Mouse (Mus musculus) hindbrain, embryonic 11.5 days (tissue): ENCODE data around the gene Omt2a. TPM values are rescaled to one million over a fixed set of nuclear protein-coding genes. Genes with fewer than 3 reads are reported as not detected.

Experiments
- ATAC-seq: fragments of 200-750 bp; cut with Nextera tagmentation; 2 replicates; pipeline ENCODE4 v1.8.0; 2017; ENCODE audit warnings: mild to moderate bottlenecking, moderate TSS enrichment, moderate library complexity; ENCODE audit not compliant: low FRiP score
- DNase-seq: peaks from one replicate; pipeline ENCODE4 v3.0.0-alpha.2; 2015; ENCODE audit warnings: low spot score
- H3K27ac ChIP-seq: fragments of 300-500 bp; sonication (generic); 2 replicates; pipeline ENCODE4 v1.5.1; 2014; ENCODE audit warnings: mild to moderate bottlenecking, low read depth, low read length
- H3K27me3 ChIP-seq: fragments of 300-500 bp; sonication (generic); 2 replicates; pipeline ENCODE4 v1.6.1; 2014; ENCODE audit warnings: mild to moderate bottlenecking, low read length, moderate library complexity, mixed read lengths; ENCODE audit not compliant: control insufficient read depth, insufficient read depth
- H3K36me3 ChIP-seq: fragments of 300-500 bp; sonication (generic); 2 replicates; pipeline ENCODE4 v1.6.1; 2014; ENCODE audit warnings: mild to moderate bottlenecking, low read length, moderate library complexity, mixed read lengths; ENCODE audit not compliant: control insufficient read depth, insufficient read depth
- H3K4me1 ChIP-seq: fragments of 300-500 bp; sonication (generic); replicated peaks from 2 replicates; pipeline ENCODE4 v1.6.1; 2014; ENCODE audit warnings: low read length, mixed read lengths; ENCODE audit not compliant: control insufficient read depth, insufficient read depth
- H3K4me2 ChIP-seq: fragments of 300-500 bp; sonication (generic); replicated peaks from 2 replicates; pipeline ENCODE4 v1.6.1; 2014; ENCODE audit warnings: mild to moderate bottlenecking, low read depth, low read length
- H3K4me3 ChIP-seq: fragments of 300-500 bp; sonication (generic); 2 replicates; pipeline ENCODE4 v1.5.1; 2014; ENCODE audit warnings: low read depth, low read length
- H3K9ac ChIP-seq: fragments of 300-500 bp; sonication (generic); 2 replicates; pipeline ENCODE4 v1.6.1; 2014; ENCODE audit warnings: low read depth, low read length
- H3K9me3 ChIP-seq: fragments of 300-500 bp; sonication (generic); 2 replicates; pipeline ENCODE4 v1.6.1; 2016; ENCODE audit warnings: low read length; ENCODE audit not compliant: control insufficient read depth
- WGBS: fragments of 180-500 bp; shearing (Covaris S2); extraction: QIAGEN DNeasy Blood & Tissue Kit; methylation state at CpG from one replicate; pipeline ENCODE4 v1.1.7; 2014; 5-methylcytosine and 5-hydroxymethylcytosine counted together
- polyA plus RNA-seq: library from polyadenylated mRNA; unstranded; fragments of >200 nt; fragmentation: Nextera tagmentation; extraction: Ambion mirVana; gene quantifications from 2 replicates; pipeline ENCODE4 v1.2.1, GENCODE M21; 2014

Gene Omt2a
- not detected in 2 replicates for polyA plus RNA-seq

DNA sequence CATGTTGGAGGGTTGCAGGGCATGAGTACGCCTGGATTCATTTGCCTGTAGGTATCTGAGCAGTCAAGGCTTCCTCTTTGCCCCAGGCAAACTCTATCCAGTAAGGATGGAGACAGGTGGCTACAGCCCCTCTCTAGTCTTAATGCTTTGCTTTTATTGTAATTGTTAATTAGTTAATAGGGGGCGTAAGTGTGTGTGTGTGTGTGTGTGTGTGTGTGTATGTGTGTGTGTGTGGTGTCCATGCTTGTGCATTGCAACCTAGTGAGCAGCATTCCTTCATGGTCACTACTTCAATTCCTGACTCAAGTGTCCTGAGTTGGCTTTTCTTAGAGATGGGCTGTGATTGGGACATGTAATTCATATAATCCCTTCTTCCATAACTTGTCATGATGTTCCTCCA, at the start of gene Omt2a:
Gene Omt2a (minus strand): TSS at position 101 of the 400 bp plus-strand sequence.
- H3K9ac ChIP-seq: no peak within 1 kb of the TSS
- H3K4me3 ChIP-seq: no peak within 1 kb of the TSS
- no peaks in the 10 kb centered on the region for H3K9me3 ChIP-seq
- no peaks in the 10 kb centered on the region for H3K36me3 ChIP-seq
- ATAC-seq (no peak), DNase-seq (no peak)
- no peak within 1 kb of the TSS for H3K27ac ChIP-seq
- H3K4me2 ChIP-seq: no peak within 1 kb of the TSS
- 84% methylated on average over 2 of the region's 2 CpGs for WGBS
- H3K27me3 ChIP-seq: no peaks in the 10 kb centered on the region
- no peaks in the 10 kb centered on the region for H3K4me1 ChIP-seq

GRCm38 (mm10) chr9:78363374-78363773, 48.8 kb upstream of the Omt2a start:
- no peak overlapping the region for H3K4me3 ChIP-seq
- DNase-seq: no peak
- H3K36me3 ChIP-seq: no peaks in the 10 kb centered on the region
- H3K9ac ChIP-seq: no peak overlapping the region
- H3K27me3 ChIP-seq: no peaks in the 10 kb centered on the region; the same call in 1 of the 2 replicates
- H3K4me1 ChIP-seq: no peaks in the 10 kb centered on the region
- H3K27ac ChIP-seq: no peak overlapping the region
- no peak for ATAC-seq
- 72% methylated on average over 6 of the region's 6 CpGs for WGBS
- no peaks in the 10 kb centered on the region for H3K9me3 ChIP-seq
- H3K4me2 ChIP-seq: no peak overlapping the region

DNA sequence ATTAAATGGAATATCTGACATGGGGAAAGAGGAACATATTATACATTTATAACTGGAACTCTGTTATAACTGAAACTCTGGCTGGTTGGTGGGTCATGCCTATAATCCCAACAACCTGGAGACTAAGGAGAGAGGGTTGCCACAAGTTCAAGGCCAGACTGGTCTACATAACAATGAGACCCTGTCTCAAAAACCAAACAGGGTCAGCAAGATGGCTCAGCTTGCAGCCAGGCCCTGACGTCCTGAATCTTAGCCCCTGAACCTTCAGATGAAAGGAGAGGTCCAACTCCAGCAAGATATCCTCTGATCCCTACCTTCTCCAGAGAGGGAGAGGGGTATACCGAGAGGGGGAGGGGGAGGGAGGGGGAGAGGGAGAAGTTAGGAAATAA, 45.9 kb upstream of the Omt2a start:
- DNase-seq: no peak
- no peaks in the 10 kb centered on the region for H3K9me3 ChIP-seq
- H3K27ac ChIP-seq: no peak overlapping the region
- 33% methylated on average over 2 of the region's 2 CpGs for WGBS
- H3K36me3 ChIP-seq: no peaks in the 10 kb centered on the region
- no peak overlapping the region for H3K4me2 ChIP-seq
- H3K9ac ChIP-seq: no peak overlapping the region
- H3K27me3 ChIP-seq: no peaks in the 10 kb centered on the region
- no peaks in the 10 kb centered on the region for H3K4me1 ChIP-seq
- H3K4me3 ChIP-seq: no peak overlapping the region
- ATAC-seq: no peak

DNA sequence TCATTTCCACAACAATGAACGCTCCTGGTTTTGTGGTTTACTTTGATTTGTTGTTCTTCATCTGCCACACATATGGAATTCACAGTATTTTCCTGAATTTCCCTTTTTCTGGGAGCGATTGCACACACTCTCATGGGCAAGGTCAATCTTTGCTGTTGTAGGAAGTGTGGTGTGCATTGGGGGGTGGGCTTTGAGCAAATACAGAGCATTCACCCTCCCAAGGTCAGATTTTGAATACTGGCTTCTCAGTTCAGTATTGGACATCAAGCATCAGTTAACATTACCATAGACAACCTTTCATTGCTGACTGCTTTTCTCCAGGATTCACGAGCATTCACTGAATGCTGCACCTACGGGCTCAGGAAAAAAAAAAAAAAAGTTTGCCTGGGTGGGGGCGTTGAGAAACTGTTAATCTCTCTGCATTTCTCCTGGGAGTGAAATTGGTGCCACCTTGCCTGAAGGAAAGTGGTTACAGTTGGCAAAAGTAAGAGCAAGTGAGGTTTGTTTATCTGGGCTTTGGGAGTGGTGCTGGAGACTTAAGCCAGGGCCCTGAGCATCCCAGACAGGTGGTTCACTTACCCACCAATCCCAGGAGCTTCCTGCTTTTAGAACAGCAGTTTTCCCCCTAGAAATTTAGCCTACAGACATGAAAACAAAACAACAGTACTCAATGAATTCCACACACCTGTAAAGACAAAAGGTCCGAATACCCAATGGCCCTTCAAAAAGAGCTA, 45.3 kb upstream of the Omt2a start:
- ATAC-seq (no peak), DNase-seq (no peak)
- H3K27me3 ChIP-seq: no peaks in the 10 kb centered on the region
- no peaks in the 10 kb centered on the region for H3K4me1 ChIP-seq
- 84% methylated on average over 6 of the region's 6 CpGs for WGBS
- H3K27ac ChIP-seq: no peak overlapping the region
- H3K4me2 ChIP-seq: no peak overlapping the region
- no peak overlapping the region for H3K4me3 ChIP-seq
- H3K36me3 ChIP-seq: no peaks in the 10 kb centered on the region
- no peaks in the 10 kb centered on the region for H3K9me3 ChIP-seq
- H3K9ac ChIP-seq: no peak overlapping the region

DNA sequence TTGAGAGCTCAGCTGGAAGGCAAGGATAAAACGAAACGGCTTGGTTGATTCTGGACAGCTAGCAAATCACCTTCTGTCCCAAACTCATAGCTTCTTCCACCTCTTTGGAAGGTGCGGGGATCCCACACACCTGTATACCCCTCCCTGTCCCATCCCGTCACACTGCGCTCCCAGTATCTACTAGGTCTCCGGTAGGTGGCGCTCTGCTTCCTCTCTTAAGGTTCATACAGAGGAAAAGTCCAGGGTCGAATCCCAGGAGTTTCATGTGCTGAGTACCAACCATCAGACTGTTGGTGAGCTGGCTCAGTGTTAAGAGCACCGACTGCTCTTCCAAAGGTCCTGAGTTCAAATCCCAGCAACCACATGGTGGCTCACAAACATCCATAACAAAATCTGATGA, 43.5 kb upstream of the Omt2a start:
- no peaks in the 10 kb centered on the region for H3K4me1 ChIP-seq
- H3K4me3 ChIP-seq: no peak overlapping the region
- no peaks in the 10 kb centered on the region for H3K27me3 ChIP-seq
- no peak overlapping the region for H3K27ac ChIP-seq
- no peaks in the 10 kb centered on the region for H3K36me3 ChIP-seq
- no peak overlapping the region for H3K4me2 ChIP-seq
- H3K9ac ChIP-seq: no peak overlapping the region
- no peaks in the 10 kb centered on the region for H3K9me3 ChIP-seq
- DNase-seq (peak; percentile 78), ATAC-seq (peak; percentile 66)
- WGBS: 19% methylated on average over 9 of the region's 9 CpGs

DNA sequence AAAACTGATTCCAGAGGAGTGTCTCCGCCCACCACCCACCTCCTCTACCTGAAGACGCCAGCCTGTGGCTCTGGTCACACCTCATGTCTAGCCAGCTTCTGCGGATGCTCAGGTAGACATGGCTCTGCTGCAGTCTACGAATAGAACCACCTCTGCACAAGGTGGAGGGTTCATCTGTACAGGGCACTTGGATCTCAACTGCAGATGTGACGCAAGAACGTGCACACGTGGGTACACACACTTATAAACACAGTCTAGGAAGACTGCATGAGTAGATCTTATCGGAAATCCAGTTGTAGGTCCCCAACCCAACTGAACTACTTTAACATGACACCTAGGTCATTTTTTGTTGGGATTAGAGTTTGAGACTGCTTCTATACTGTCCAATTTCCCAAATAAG, 41.0 kb upstream of the Omt2a start, which contains the start of gene Gsta2:
Gene Gsta2 (minus strand): TSS at position 178 of the 400 bp plus-strand sequence.
- WGBS: 90% methylated on average over 8 of the region's 8 CpGs
- no peak within 1 kb of the TSS for H3K9ac ChIP-seq
- no peaks in the 10 kb centered on the region for H3K36me3 ChIP-seq
- H3K4me3 ChIP-seq: no peak within 1 kb of the TSS
- H3K27me3 ChIP-seq: no peaks in the 10 kb centered on the region
- H3K4me2 ChIP-seq: no peak within 1 kb of the TSS
- ATAC-seq: no peak
- DNase-seq: no peak
- no peak within 1 kb of the TSS for H3K27ac ChIP-seq
- no peaks in the 10 kb centered on the region for H3K4me1 ChIP-seq
- H3K9me3 ChIP-seq: no peaks in the 10 kb centered on the region

DNA sequence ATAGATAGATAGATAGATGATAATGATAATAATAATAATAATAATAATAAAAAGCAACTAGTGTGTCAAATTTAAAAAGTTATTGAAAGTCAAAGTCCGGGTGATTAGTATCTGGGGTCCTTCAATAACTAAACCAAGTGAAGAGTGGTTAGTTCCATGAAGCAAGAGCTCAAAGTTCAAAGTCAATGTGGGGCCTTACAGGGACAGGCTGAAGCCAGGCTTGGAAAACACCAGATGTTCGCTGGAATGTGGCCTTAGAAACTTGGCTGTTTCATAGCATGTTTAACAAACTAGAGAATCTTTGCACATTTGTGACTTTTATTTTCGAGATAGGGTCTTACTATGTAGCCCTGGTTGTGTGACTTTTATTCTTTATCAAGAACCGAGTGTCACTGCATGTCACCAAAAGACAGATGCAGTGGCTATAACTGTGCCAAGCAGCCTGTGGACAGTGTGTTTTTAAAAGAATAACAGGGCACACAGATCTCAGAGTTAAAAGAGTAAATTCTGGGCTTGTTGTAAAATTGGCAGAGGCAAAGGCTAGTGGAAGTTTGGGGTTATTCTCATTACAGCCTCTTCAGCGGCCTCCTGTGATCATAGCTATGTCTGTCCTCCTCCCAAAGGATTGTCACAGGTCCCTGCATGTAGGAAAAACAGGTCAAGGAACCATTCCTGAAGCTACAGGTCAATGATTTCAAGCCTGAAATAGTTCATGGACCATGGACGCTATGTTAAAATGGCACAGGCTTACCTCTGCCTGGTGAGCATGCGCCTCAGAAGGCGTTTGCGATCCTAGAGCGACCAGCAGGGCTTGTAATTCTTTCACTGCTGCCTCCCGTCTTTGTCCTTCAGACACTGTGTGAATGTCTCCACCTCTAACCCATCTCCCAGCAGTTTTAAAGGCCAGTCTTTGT, 40.3 kb upstream of the Omt2a start:
- Histone ChIP-seq H3K4me3 (no peak overlapping the region), H3K4me2 (no peak overlapping the region), H3K4me1 (no peaks in the 10 kb centered on the region), H3K27me3 (no peaks in the 10 kb centered on the region), H3K9me3 (no peaks in the 10 kb centered on the region), H3K27ac (no peak overlapping the region), H3K9ac (no peak overlapping the region), H3K36me3 (no peaks in the 10 kb centered on the region)
- DNase-seq: no peak
- 87% methylated on average over 11 of the region's 11 CpGs for WGBS
- no peak for ATAC-seq

- WGBS: 90% methylated on average over 6 of the region's 6 CpGs
- H3K9ac ChIP-seq: no peak overlapping the region
- no peaks in the 10 kb centered on the region for H3K4me1 ChIP-seq
- H3K27me3 ChIP-seq: no peaks in the 10 kb centered on the region
- no peak overlapping the region for H3K4me3 ChIP-seq
- no peak for DNase-seq
- H3K27ac ChIP-seq: no peak overlapping the region
- H3K4me2 ChIP-seq: no peak overlapping the region
- H3K36me3 ChIP-seq: no peaks in the 10 kb centered on the region
- no peaks in the 10 kb centered on the region for H3K9me3 ChIP-seq
- no peak for ATAC-seq
Observed at GRCm38 (mm10) chr9:78351504-78352220, 37.1 kb upstream of the Omt2a start.
